Mouse (Mus musculus) ES-E14 (cell line): ENCODE measurements around the gene Arhgap30.

Experiments used
- CHD2 ChIP-seq: IDR thresholded peaks from 2 replicates; pipeline ENCODE4 v1.6.1; 2014; ENCODE audit warnings: mild to moderate bottlenecking, low read depth, low read length, inconsistent platforms
- MAFK ChIP-seq: IDR thresholded peaks from 2 replicates; pipeline ENCODE4 v1.6.1; 2014; ENCODE audit warnings: mild to moderate bottlenecking, low read depth, low read length, inconsistent platforms; ENCODE audit not compliant: insufficient read depth
- ZC3H11A ChIP-seq: IDR thresholded peaks from 2 replicates; pipeline ENCODE4 v1.6.1; 2012; ENCODE audit warnings: low read depth, mild to moderate bottlenecking, inconsistent platforms, low read length, borderline replicate concordance

GRCm38 (mm10) chr1:171372880-171373279 is 15.9 kb upstream of the Arhgap30 start:
- TF ChIP-seq MAFK (no peak), ZC3H11A (no peak), CHD2 (no peak)
